Mouse (Mus musculus) heart, embryonic 11.5 days (tissue): ENCODE data around the gene Scn3a. TPM values are rescaled to one million over a fixed set of nuclear protein-coding genes. Genes with fewer than 3 reads are reported as not detected.

Experiments
- ATAC-seq: fragments of 200-750 bp; cut with Nextera tagmentation; replicated peaks from 2 replicates; pipeline ENCODE4 v1.8.0; 2017; ENCODE audit warnings: moderate library complexity; ENCODE audit not compliant: insufficient number of reproducible peaks, low FRiP score, low TSS enrichment
- H3K27ac ChIP-seq: fragments of 300-500 bp; sonication (generic); 2 replicates; pipeline ENCODE4 v1.5.1; 2014; ENCODE audit warnings: mild to moderate bottlenecking, low read depth, low read length
- H3K27me3 ChIP-seq: fragments of 300-500 bp; sonication (generic); 2 replicates; pipeline ENCODE4 v1.6.1; 2014; ENCODE audit warnings: mild to moderate bottlenecking, low read length, mixed read lengths; ENCODE audit not compliant: control insufficient read depth, insufficient read depth
- H3K36me3 ChIP-seq: fragments of 300-500 bp; sonication (generic); 2 replicates; pipeline ENCODE4 v1.6.1; 2014; ENCODE audit warnings: mild to moderate bottlenecking, low read length, moderate library complexity, mixed read lengths; ENCODE audit not compliant: control insufficient read depth, insufficient read depth
- H3K4me1 ChIP-seq: fragments of 300-500 bp; sonication (generic); 2 replicates; pipeline ENCODE4 v1.6.1; 2014; ENCODE audit warnings: low read length; ENCODE audit not compliant: control insufficient read depth, insufficient read depth
- H3K4me2 ChIP-seq: fragments of 300-500 bp; sonication (generic); 2 replicates; pipeline ENCODE4 v1.6.1; 2014; ENCODE audit warnings: mild to moderate bottlenecking, moderate library complexity
- H3K4me3 ChIP-seq: fragments of 300-500 bp; sonication (generic); 2 replicates; pipeline ENCODE4 v1.5.1; 2014; ENCODE audit warnings: low read depth, low read length
- H3K9ac ChIP-seq: fragments of 300-500 bp; sonication (generic); 2 replicates; pipeline ENCODE4 v1.6.1; 2014; ENCODE audit warnings: mild to moderate bottlenecking, low read depth, low read length, moderate library complexity
- H3K9me3 ChIP-seq: fragments of 300-500 bp; sonication (generic); replicated peaks from 2 replicates; pipeline ENCODE4 v1.6.1; 2016; ENCODE audit warnings: low read length; ENCODE audit not compliant: control insufficient read depth
- WGBS: fragments of 180-500 bp; shearing (Covaris S2); extraction: QIAGEN DNeasy Blood & Tissue Kit; methylation state at CpG from one replicate; pipeline ENCODE4 v1.1.7; 2014; ENCODE audit not compliant: insufficient replicate concordance; 5-methylcytosine and 5-hydroxymethylcytosine counted together
- polyA plus RNA-seq: library from polyadenylated mRNA; unstranded; fragments of >200 nt; fragmentation: Nextera tagmentation; extraction: Ambion mirVana; gene quantifications from 2 replicates; pipeline ENCODE4 v1.2.1, GENCODE M21; 2014

Gene Scn3a
- polyA plus RNA-seq, 1 experiment from 2014 or later = 0.20 TPM

GRCm38 (mm10) chr2:65436917-65437316 is 130.5 kb downstream of the Scn3a start:
- H3K9ac ChIP-seq = no peak overlapping the region
- no peak overlapping the region for H3K4me3 ChIP-seq
- 77% methylated on average over 1 of the region's 1 CpGs for WGBS
- H3K4me1 ChIP-seq = peaks cover 3% of the 10 kb centered on the region; the same call in 1 of the 2 replicates
- no peaks in the 10 kb centered on the region for H3K9me3 ChIP-seq
- no peak overlapping the region for H3K4me2 ChIP-seq
- H3K27ac ChIP-seq = no peak overlapping the region
- no peaks in the 10 kb centered on the region for H3K27me3 ChIP-seq
- H3K36me3 ChIP-seq = no peaks in the 10 kb centered on the region
- no peak for ATAC-seq

- ATAC-seq = no peak
- Histone ChIP-seq H3K36me3 (no peaks in the 10 kb centered on the region), H3K4me3 (no peak overlapping the region), H3K9me3 (no peaks in the 10 kb centered on the region), H3K4me1 (no peaks in the 10 kb centered on the region), H3K27me3 (no peaks in the 10 kb centered on the region), H3K9ac (no peak overlapping the region), H3K4me2 (no peak overlapping the region), H3K27ac (no peak overlapping the region)
- WGBS = 67% methylated on average over 5 of the region's 5 CpGs
These were observed 143.9 kb downstream of the Scn3a start for GRCm38 (mm10) chr2:65423501-65423900.

- no peak overlapping the region for H3K4me2 ChIP-seq
- H3K9ac ChIP-seq = no peak overlapping the region
- no peaks in the 10 kb centered on the region for H3K4me1 ChIP-seq
- H3K36me3 ChIP-seq = no peaks in the 10 kb centered on the region
- no peak overlapping the region for H3K27ac ChIP-seq
- no peaks in the 10 kb centered on the region for H3K27me3 ChIP-seq
- ATAC-seq = no peak
- no peak overlapping the region for H3K4me3 ChIP-seq
- 65% methylated on average over 11 of the region's 11 CpGs for WGBS
- H3K9me3 ChIP-seq = no peaks in the 10 kb centered on the region; the same call in 1 of the 2 replicates
These were observed 145.9 kb downstream of the Scn3a start for GRCm38 (mm10) chr2:65421259-65422255.

- Histone ChIP-seq H3K9ac (no peak overlapping the region), H3K4me3 (no peak overlapping the region), H3K9me3 (no peaks in the 10 kb centered on the region; the same call in 1 of the 2 replicates), H3K36me3 (no peaks in the 10 kb centered on the region), H3K27me3 (no peaks in the 10 kb centered on the region), H3K27ac (no peak overlapping the region), H3K4me2 (no peak overlapping the region), H3K4me1 (no peaks in the 10 kb centered on the region)
- no peak for ATAC-seq
- WGBS = 41% methylated on average over 1 of the region's 1 CpGs
These were observed 148.8 kb downstream of the Scn3a start for GRCm38 (mm10) chr2:65418608-65419007.

- no peak overlapping the region for H3K9ac ChIP-seq
- no peaks in the 10 kb centered on the region; the same call in 1 of the 2 replicates for H3K9me3 ChIP-seq
- 84% methylated on average over 1 of the region's 1 CpGs for WGBS
- no peaks in the 10 kb centered on the region for H3K27me3 ChIP-seq
- no peak overlapping the region for H3K4me3 ChIP-seq
- no peaks in the 10 kb centered on the region for H3K36me3 ChIP-seq
- no peak overlapping the region for H3K27ac ChIP-seq
- ATAC-seq = no peak
- H3K4me1 ChIP-seq = no peaks in the 10 kb centered on the region
- H3K4me2 ChIP-seq = no peak overlapping the region
These were observed 150.9 kb downstream of the Scn3a start for GRCm38 (mm10) chr2:65416535-65416934.

GRCm38 (mm10) chr2:65415294-65415693 is 152.1 kb downstream of the Scn3a start:
- Histone ChIP-seq H3K4me2 (no peak overlapping the region; the same call in 1 of the 2 replicates), H3K4me1 (no peaks in the 10 kb centered on the region), H3K36me3 (no peaks in the 10 kb centered on the region), H3K9me3 (no peaks in the 10 kb centered on the region; the same call in 1 of the 2 replicates), H3K9ac (no peak overlapping the region), H3K27ac (no peak overlapping the region), H3K4me3 (no peak overlapping the region), H3K27me3 (no peaks in the 10 kb centered on the region)
- no peak for ATAC-seq
- 8% methylated on average over 2 of the region's 2 CpGs for WGBS

GRCm38 (mm10) chr2:65414806-65415281 is 152.6 kb downstream of the Scn3a start:
- peak; percentile 50; the same call in 1 of the 2 replicates for ATAC-seq
- H3K9ac ChIP-seq = no peak overlapping the region
- WGBS = 7% methylated on average over 6 of the region's 6 CpGs

GRCm38 (mm10) chr2:65414237-65414636 is 153.2 kb downstream of the Scn3a start:
- peak overlapping the region; percentile 67 for H3K4me2 ChIP-seq
- peak overlapping the region; percentile 57; the same call in 1 of the 2 replicates for H3K27ac ChIP-seq
- H3K9me3 ChIP-seq = no peaks in the 10 kb centered on the region; the same call in 1 of the 2 replicates
- no peaks in the 10 kb centered on the region for H3K36me3 ChIP-seq
- WGBS = under 1% methylated on average over 7 of the region's 7 CpGs
- no peaks in the 10 kb centered on the region for H3K4me1 ChIP-seq
- no peak overlapping the region for H3K9ac ChIP-seq
- peak overlapping the region; percentile 31 for H3K4me3 ChIP-seq
- peak; percentile 81 for ATAC-seq
- H3K27me3 ChIP-seq = no peaks in the 10 kb centered on the region

More at GRCm38 (mm10) chr2:65414806-65415281, 152.6 kb downstream of the Scn3a start:
- Histone ChIP-seq H3K4me3 (peak overlapping the region; percentile 31; the same call in 1 of the 2 replicates), H3K4me2 (peak overlapping the region; percentile 67), H3K27me3 (no peaks in the 10 kb centered on the region), H3K36me3 (no peaks in the 10 kb centered on the region), H3K27ac (no peak overlapping the region), H3K9me3 (no peaks in the 10 kb centered on the region; the same call in 1 of the 2 replicates), H3K4me1 (no peaks in the 10 kb centered on the region)
